Mouse (Mus musculus) lung, postnatal 0 days (tissue): Measurements from ENCODE around the gene Fscn3.

Experiments used
- CTCF ChIP-seq: IDR thresholded peaks from 2 replicates; pipeline ENCODE4 v1.5.1; 2016; ENCODE audit warnings: antibody characterized with exemption, mild to moderate bottlenecking
- EP300 ChIP-seq: IDR thresholded peaks from 2 replicates; pipeline ENCODE4 v1.6.1; 2016; ENCODE audit warnings: antibody characterized with exemption, mild to moderate bottlenecking, control low read depth

- TF ChIP-seq CTCF (no peak), EP300 (no peak)
These were observed 42.5 kb downstream of the Fscn3 start for GRCm38 (mm10) chr6:28470017-28470602.
